Comparison of ENCODE assay signal across 12 mouse cellular contexts in genomic region chr11:3487952-3488570, GRCm38 (mm10). TPM values are rescaled to one million over a fixed set of nuclear protein-coding genes. Genes with fewer than 3 reads are reported as not detected.
DNase-seq lines count a peak whose midpoint lies in the region; ATAC-seq and TF ChIP-seq lines count a peak whose summit lies in the region.
"Had no signal": no experiment of that assay in that cellular context is flagged by ENCODE, and none has a peak within 500 bp of the region (broad histone marks: within the 10 kb centered on the region; RNA-seq: fewer than 3 reads in every experiment).

Gene Pla2g3 (plus strand): TSS chr11:3488284.

- peak; percentile 36; the same call in 1 of the 2 replicates for ATAC-seq in hindbrain, postnatal 0 days
- ATAC-seq in inflammation-experienced regulatory T-cells, adult 6 months = no peak
- ATAC-seq: midbrain, embryonic 16.5 days had no signal

- no peaks in the 10 kb centered on the region for H3K27me3 ChIP-seq in hindbrain, postnatal 0 days (ENCODE audit: insufficient read depth, low read length)

- no peaks in the 10 kb centered on the region for H3K36me3 ChIP-seq in hindbrain, postnatal 0 days (ENCODE audit: insufficient read depth, low read length)

- H3K4me3 ChIP-seq in hindbrain, postnatal 0 days (ENCODE audit: low read length) = no peak within 1 kb of the TSS

- H3K27ac ChIP-seq in hindbrain, postnatal 0 days = no peak within 1 kb of the TSS; the same call in 1 of the 2 replicates

- no peaks in the 10 kb centered on the region for H3K9me3 ChIP-seq in hindbrain, postnatal 0 days (ENCODE audit: low read length)

- WGBS in hindbrain, postnatal 0 days = 28% methylated on average over 11 of the region's 11 CpGs

- 0 out of 2 replicates have a peak within 1 kb of the TSS, but pooled peaks have one; percentile 18 for H3K4me2 ChIP-seq in hindbrain, postnatal 0 days (ENCODE audit: low read depth, low read length)

- peak; percentile 51 for DNase-seq in cerebellum, adult 9-11 months
- DNase-seq in cerebellum, adult 8-10 months = no peak
- DNase-seq in kidney, postnatal 4 days = peak; percentile 18 to 34
- no peak for DNase-seq in kidney, postnatal 36 days
- DNase-seq in MN1 (ENCODE audit: low spot score) = peak; percentile 27
- peak; percentile 42 for DNase-seq in hindbrain, postnatal 0 days (ENCODE audit: low spot score)
- no peak for DNase-seq in T-cell, adult 2 months (ENCODE audit: low spot score)
- DNase-seq: adrenal gland, adult 2 months; thymus, postnatal 4 days had no signal

- no peaks in the 10 kb centered on the region; the same call in 1 of the 2 replicates for H3K4me1 ChIP-seq in hindbrain, postnatal 0 days (ENCODE audit: insufficient read depth, low read length)

- H3K9ac ChIP-seq in hindbrain, postnatal 0 days (replicated peaks; ENCODE audit: low read length) = no peak within 1 kb of the TSS

- TF ChIP-seq CTCF in hindbrain, postnatal 0 days (IDR thresholded peaks at IDR 0.05; ENCODE audit: low read depth) = no peak

RNA-seq across cellular contexts. Expression of gene Pla2g3, which starts in this region (rescaled TPM):
- total RNA-seq in hindbrain, postnatal 0 days (2014; rRNA removed) = 30.4 and 34.8 TPM in 2 replicates
- polyA plus RNA-seq in hindbrain, postnatal 0 days (2015; fragmentation: Nextera tagmentation; extraction: Ambion mirVana) = 18.5 and 21.2 TPM in 2 replicates
- polyA plus RNA-seq in inflammation-experienced regulatory T-cells, adult 6 months (2017; shearing (Covaris generic)) = under 1 TPM in 2 of 3 experiments, not detected in 1; 0.12 to 0.28 TPM
- total RNA-seq: hematopoietic stem cell, adult 5-6 weeks had no signal

Comparison
In these comparisons a context has a peak if more than half of its experiments do, and no peak if none do; other contexts are left out.
1. RNA of gene Pla2g3 (polyA plus RNA-seq): 18.5 to 21.2 TPM in hindbrain, postnatal 0 days; 0.12 to 0.28 TPM in inflammation-experienced regulatory T-cells, adult 6 months; every median in the first group is over 10 times any median in the second.
2. DNase-seq: peak in cerebellum, adult 9-11 months (single experiment), kidney, postnatal 4 days (2 of 2), MN1 (single experiment) and hindbrain, postnatal 0 days (single experiment); none in cerebellum, adult 8-10 months (single experiment), kidney, postnatal 36 days (0 of 2) and T-cell, adult 2 months (single experiment).